Mouse (Mus musculus) ES-Bruce4 (cell line): ENCODE measurements around the gene Tesk1.

ENCODE experiments used
- CTCF ChIP-seq: IDR thresholded peaks from one replicate; pipeline ENCODE4 v1.8.1; 2011; ENCODE audit warnings: low read depth, low read length
- EP300 ChIP-seq: IDR thresholded peaks from 2 replicates; pipeline ENCODE4 v1.6.1; 2011; ENCODE audit warnings: low read depth, low read length; ENCODE audit not compliant: insufficient read depth
- POLR2A ChIP-seq: IDR thresholded peaks from one replicate; pipeline ENCODE4 v1.8.1; 2011; ENCODE audit warnings: low read length; ENCODE audit not compliant: insufficient read depth

- TF ChIP-seq POLR2A (no peak), CTCF (no peak), EP300 (no peak)
Measured at GRCm38 (mm10) chr4:43417269-43418062, 24.3 kb upstream of the Tesk1 start.
